Mouse (Mus musculus): ENCODE measurements around the gene Klf6. TPM values are rescaled to one million over a fixed set of nuclear protein-coding genes. Genes with fewer than 3 reads are reported as not detected.

Klf6 gene
- polyA plus RNA-seq (2015; fragmentation: Nextera tagmentation; extraction: Ambion mirVana) = 79.0 and 80.2 TPM in 2 replicates

DNA sequence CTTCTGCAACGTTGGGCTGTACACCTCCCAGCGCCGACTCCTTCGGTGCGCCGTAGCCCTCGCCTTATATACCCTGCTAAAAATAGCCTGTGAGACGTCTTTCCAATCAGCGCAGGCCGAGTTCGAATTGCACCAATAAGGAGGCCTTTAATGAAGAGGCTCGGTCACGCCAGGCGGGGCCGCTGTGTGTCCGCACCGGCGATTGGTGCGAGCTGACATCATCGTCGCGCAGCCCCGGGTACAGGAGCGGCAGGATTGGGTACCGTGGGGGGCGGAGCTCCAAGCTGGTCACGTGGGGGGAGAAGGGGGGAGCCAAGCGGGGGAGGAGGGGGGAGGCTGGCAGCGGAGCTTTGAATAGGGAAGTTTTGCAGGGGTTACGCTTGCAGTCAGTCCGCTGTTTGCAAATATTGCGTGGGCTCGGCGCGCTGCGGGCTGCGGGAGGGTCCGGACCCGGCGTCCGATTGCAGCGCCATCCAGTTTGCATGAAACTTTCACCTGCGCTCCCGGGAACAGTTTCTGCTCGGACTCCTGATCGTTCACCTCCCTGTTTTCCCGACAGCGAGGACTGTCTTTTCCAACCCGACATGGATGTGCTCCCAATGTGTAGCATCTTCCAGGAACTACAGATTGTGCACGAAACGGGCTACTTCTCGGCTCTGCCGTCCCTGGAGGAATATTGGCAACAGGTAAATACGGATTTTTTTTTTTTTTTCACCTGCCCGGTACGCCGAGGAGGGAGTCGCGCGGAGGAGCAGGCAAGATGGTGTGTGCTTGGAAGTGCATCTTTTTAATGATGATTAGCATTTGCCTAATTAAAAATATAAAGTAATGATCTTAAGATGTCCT lies at the start of gene Klf6:
Gene Klf6 (plus strand): TSS at position 326 of the 846 bp plus-strand sequence.
- Histone ChIP-seq H3K27me3 (no peaks in the 10 kb centered on the region), H3K4me2 (replicated peaks) (peak within 1 kb of the TSS; percentile 62), H3K9ac (replicated peaks) (peak within 1 kb of the TSS; percentile 76), H3K9me3 (no peaks in the 10 kb centered on the region), H3K4me3 (peak within 1 kb of the TSS; percentile 51), H3K27ac (replicated peaks) (peak within 1 kb of the TSS; percentile 99), H3K4me1 (peaks cover 29% of the 10 kb centered on the region), H3K36me3 (peaks cover 13% of the 10 kb centered on the region)
- under 1% methylated on average over 60 of the region's 60 CpGs for WGBS
- ATAC-seq (replicated peaks) = peak; percentile 99

DNA sequence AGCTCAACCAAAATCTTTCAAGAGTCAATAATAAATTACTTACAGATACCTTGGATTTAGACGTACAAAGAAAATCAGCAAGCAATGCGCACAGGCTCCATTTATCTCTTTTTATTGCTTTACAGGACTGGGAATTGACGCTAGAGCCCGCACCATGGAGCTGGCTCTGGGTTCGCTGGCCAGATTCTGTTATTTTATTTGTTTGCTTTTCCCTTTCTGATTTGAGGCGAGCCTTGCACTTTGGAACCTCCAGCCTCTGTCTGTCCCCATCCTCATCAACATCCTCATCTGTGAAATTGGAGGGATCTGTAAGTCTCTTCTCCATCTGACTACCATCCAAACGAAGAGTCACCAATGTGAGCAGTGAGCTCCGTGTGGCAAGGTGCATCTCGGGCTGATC lies 47.8 kb upstream of the Klf6 start:
- Histone ChIP-seq H3K27ac (replicated peaks) (no peak overlapping the region), H3K4me1 (no peaks in the 10 kb centered on the region), H3K4me2 (replicated peaks) (no peak overlapping the region), H3K27me3 (no peaks in the 10 kb centered on the region), H3K4me3 (no peak overlapping the region), H3K9ac (replicated peaks) (no peak overlapping the region), H3K9me3 (no peaks in the 10 kb centered on the region), H3K36me3 (no peaks in the 10 kb centered on the region)
- no peak for ATAC-seq (replicated peaks)
- WGBS = 94% methylated on average over 9 of the region's 9 CpGs

DNA sequence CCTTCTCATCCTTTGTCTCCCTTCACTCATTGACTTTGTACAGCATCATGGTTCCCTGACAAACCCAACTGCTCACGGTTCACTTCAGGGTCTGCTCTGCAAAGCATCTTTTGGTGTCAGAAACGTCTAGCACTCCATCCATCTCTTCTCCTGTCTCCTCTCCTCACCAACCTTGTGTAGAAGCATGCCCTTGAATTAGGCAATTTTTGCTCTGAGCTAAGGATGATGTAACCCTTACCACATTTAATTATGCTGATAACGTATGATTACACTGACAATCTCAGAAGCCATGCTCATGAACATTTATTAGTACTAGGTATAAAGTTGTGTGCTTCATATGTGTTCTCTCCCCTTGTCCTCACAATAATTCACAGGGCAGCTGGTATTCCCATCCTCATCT lies 44.0 kb upstream of the Klf6 start:
- Histone ChIP-seq H3K27me3 (no peaks in the 10 kb centered on the region), H3K36me3 (no peaks in the 10 kb centered on the region), H3K4me3 (no peak overlapping the region), H3K27ac (replicated peaks) (no peak overlapping the region), H3K9me3 (no peaks in the 10 kb centered on the region), H3K4me2 (replicated peaks) (no peak overlapping the region), H3K9ac (replicated peaks) (no peak overlapping the region), H3K4me1 (no peaks in the 10 kb centered on the region)
- WGBS = 84% methylated on average over 3 of the region's 3 CpGs
- no peak for ATAC-seq (replicated peaks)

DNA sequence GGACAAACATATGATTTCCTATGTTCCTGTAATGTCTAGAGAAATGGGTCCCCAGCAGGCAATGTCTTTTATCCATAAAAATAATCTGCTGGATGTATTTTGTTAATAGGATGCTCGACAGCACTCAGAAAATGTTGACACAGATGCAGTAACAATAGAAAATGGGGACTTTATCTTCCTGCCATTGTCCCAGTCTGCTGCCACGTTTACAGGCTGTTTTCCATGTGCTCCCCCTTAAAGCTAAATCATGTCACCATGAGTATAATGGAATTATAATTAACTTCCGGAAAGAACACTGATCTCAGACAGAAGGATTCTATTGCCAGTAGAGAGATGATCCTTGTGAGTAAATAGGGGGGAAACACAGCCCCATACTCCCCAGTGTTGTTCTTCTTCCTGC lies 42.1 kb upstream of the Klf6 start:
- no peak overlapping the region for H3K9ac ChIP-seq (replicated peaks)
- no peaks in the 10 kb centered on the region for H3K4me1 ChIP-seq
- no peak overlapping the region for H3K27ac ChIP-seq (replicated peaks)
- no peak overlapping the region for H3K4me2 ChIP-seq (replicated peaks)
- WGBS = 43% methylated on average over 3 of the region's 3 CpGs
- no peaks in the 10 kb centered on the region for H3K36me3 ChIP-seq
- ATAC-seq (replicated peaks) = no peak
- H3K27me3 ChIP-seq = no peaks in the 10 kb centered on the region
- H3K4me3 ChIP-seq = no peak overlapping the region
- H3K9me3 ChIP-seq = no peaks in the 10 kb centered on the region

DNA sequence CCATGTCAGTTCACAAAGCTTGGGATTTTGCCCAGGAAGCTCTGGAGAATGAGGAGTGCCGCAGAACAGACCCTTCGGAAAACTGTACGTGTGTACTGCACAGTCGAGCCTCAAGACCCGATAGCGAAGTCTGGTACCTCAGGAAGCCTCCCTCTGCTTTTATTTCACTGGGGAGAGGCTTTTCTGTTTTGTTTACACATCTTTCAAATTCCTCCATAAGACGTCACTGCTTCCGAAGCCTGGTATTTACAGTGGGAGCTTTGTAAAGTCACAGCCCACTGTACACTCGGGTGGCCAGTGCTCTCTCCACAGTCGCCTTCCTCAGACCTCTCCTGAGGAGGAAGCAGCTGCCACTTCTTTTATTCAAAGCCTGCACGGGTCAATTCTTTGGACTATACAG lies 38.7 kb upstream of the Klf6 start:
- WGBS = 65% methylated on average over 11 of the region's 11 CpGs
- Histone ChIP-seq H3K27ac (replicated peaks) (no peak overlapping the region), H3K4me1 (no peaks in the 10 kb centered on the region), H3K9ac (replicated peaks) (no peak overlapping the region), H3K36me3 (no peaks in the 10 kb centered on the region), H3K9me3 (no peaks in the 10 kb centered on the region), H3K4me2 (replicated peaks) (no peak overlapping the region), H3K4me3 (no peak overlapping the region), H3K27me3 (no peaks in the 10 kb centered on the region)
- no peak for ATAC-seq (replicated peaks)

DNA sequence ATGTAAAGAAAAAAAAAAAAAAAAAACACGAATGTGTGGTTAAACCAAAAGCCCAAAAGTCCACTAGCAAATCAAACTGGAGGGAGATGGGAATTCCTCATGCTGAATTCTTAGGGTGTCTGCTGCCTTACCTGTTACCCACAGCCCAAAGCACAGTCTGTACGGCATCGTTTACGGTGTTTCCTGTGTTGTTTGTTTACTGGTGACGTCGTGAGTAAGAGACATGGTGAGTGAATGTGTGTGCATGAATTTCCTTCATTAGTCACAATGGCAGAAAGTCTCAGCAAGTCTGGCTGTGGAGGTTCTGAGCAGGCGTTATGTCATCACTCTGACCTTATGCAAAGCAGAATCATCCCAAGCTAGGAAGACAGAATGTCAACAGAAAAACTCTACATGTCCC lies 38.1 kb upstream of the Klf6 start:
- Histone ChIP-seq H3K4me2 (replicated peaks) (no peak overlapping the region), H3K4me3 (no peak overlapping the region), H3K27me3 (no peaks in the 10 kb centered on the region), H3K27ac (replicated peaks) (no peak overlapping the region), H3K9me3 (no peaks in the 10 kb centered on the region), H3K9ac (replicated peaks) (no peak overlapping the region), H3K36me3 (no peaks in the 10 kb centered on the region), H3K4me1 (no peaks in the 10 kb centered on the region)
- WGBS = 81% methylated on average over 7 of the region's 7 CpGs
- ATAC-seq (replicated peaks) = no peak

DNA sequence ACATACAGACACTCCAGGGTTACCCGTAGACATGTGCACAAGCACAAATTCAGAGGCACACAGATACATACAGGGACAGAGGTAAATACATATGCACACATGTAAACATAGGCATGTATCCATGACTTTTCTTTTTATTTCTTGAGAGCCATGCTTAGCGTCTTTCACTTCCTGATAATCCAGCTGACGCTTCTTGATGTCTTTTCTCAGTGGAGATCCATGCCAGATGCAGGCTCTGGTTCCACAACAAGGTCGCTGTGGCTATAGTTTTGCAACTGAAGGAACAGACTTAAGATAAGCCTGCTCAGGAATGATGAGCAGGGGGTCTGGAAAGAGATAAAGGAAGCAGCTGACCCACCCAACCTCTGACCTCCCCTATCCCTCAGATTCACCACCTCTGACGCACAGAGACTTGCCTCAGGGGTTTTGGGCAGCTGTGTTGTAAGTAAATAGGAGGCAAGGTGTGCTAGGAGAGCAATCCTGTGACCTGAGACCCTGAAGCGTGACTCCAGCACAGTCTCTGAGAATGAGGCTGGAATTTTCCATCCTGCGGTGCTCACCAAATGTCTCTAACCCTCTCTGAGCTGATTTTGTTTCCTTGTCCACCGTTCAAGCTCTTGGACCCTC lies 37.0 kb upstream of the Klf6 start:
- Histone ChIP-seq H3K9ac (replicated peaks) (no peak overlapping the region), H3K9me3 (no peaks in the 10 kb centered on the region), H3K4me3 (no peak overlapping the region), H3K36me3 (no peaks in the 10 kb centered on the region), H3K27ac (replicated peaks) (no peak overlapping the region), H3K27me3 (no peaks in the 10 kb centered on the region), H3K4me2 (replicated peaks) (no peak overlapping the region), H3K4me1 (no peaks in the 10 kb centered on the region)
- WGBS = 75% methylated on average over 8 of the region's 8 CpGs
- no peak for ATAC-seq (replicated peaks)

DNA sequence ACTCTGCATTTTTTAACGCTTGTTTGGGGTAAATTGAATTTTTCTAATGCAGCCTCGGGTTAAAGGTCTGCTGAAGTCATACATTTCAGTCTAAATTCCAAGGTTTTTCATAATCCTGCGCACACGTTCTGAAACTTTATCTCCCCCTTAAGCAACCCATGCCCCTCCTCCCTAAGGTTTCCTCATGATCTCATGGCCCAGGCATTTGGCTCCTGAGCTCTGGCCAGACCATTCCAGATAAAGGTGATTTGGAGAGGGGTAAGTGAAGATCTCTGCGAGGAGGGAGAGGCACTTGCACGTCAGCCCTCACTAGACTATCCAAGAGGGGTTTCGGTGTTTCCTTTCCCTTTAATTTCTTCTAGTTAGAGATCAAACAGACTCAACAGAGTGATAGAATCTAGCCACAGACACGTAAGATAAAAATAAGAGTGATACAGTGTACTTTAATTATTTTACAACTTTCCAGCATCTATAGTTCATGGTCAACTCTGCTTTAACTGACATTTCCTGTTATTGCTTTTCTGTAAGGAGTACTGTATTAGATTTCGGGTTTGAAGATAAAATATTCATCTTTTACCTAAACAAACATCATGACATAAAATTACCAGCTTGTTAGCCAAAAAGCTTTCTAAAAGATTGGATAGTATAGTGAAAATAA lies 35.0 kb upstream of the Klf6 start:
- Histone ChIP-seq H3K4me1 (no peaks in the 10 kb centered on the region), H3K27me3 (no peaks in the 10 kb centered on the region), H3K4me3 (no peak overlapping the region), H3K9ac (replicated peaks) (no peak overlapping the region), H3K36me3 (no peaks in the 10 kb centered on the region), H3K4me2 (replicated peaks) (no peak overlapping the region), H3K9me3 (no peaks in the 10 kb centered on the region), H3K27ac (replicated peaks) (no peak overlapping the region)
- 68% methylated on average over 9 of the region's 9 CpGs for WGBS
- ATAC-seq (replicated peaks) = no peak

DNA sequence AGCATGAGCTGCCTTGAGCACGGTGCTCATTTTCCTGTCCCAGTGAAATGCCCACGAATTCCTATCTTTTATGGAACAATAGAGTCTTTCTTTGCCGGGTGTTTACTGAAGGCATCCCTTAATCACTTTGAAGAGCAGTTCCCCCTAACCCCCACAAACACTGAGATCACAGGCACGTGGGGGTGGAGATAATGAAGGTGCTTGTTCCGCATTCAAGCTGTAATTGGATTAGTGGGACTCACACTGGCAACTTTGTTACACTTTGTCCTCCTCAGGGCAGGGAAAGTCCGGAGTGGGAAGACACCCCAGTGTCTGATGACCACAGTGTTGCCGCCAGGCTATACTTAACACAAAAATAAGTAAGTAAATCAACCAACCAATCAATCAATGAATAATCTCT lies 29.3 kb upstream of the Klf6 start:
- no peak for ATAC-seq (replicated peaks)
- 5% methylated on average over 7 of the region's 7 CpGs for WGBS
- Histone ChIP-seq H3K9me3 (no peaks in the 10 kb centered on the region), H3K4me2 (replicated peaks) (no peak overlapping the region), H3K4me1 (no peaks in the 10 kb centered on the region), H3K9ac (replicated peaks) (no peak overlapping the region), H3K27me3 (no peaks in the 10 kb centered on the region), H3K27ac (replicated peaks) (no peak overlapping the region), H3K4me3 (no peak overlapping the region), H3K36me3 (no peaks in the 10 kb centered on the region)

DNA sequence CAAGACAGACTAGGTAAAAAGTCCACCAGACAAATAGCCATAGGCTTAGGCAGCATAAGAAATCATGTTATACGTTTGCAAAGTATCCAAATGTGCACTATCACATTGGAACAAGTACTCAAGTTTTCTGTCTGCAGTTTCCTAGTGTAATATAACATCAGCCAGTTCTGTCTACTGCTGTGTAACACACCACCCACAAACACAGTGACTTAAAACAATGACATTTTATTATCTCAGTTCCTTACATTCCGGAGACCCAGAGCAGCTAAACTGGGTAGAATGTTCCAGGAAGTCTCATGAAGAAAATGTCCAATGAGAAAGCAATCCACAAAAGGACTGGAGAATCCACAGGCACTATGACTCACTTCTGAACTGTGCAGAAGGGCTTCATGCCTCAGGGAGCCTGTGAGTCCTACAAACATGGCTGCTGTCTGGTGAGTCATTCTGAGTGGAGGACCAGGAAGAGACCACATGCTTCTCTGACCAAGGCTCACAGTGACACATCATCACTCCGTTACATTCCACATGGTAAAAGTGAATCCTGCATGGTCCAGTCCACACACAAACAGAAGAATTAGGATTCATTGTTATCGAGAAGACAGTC lies 24.0 kb upstream of the Klf6 start:
- Histone ChIP-seq H3K4me1 (no peaks in the 10 kb centered on the region), H3K4me2 (replicated peaks) (no peak overlapping the region), H3K9me3 (no peaks in the 10 kb centered on the region), H3K4me3 (no peak overlapping the region), H3K27ac (replicated peaks) (no peak overlapping the region), H3K36me3 (no peaks in the 10 kb centered on the region), H3K27me3 (no peaks in the 10 kb centered on the region), H3K9ac (replicated peaks) (no peak overlapping the region)
- no peak for ATAC-seq (replicated peaks)
- WGBS = 92% methylated on average over 4 of the region's 4 CpGs

DNA sequence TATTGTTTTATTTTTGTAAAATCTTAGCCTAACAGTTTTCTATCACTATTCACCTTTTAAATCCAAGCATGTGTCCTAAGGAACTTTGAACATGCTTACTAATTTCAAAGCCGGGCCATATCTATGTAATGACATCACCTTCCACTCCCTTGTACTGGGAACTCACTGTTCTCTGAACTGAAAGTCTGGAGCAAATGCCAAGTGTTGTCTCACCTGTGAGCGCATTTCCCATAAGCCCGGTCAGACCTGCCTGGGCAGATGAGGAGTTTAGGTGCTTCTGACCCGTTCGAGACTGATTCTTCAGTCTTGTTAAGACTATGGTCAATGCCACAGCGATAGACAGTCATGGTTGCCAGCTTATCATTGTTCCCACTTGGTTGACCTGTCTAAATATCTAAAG lies 19.9 kb upstream of the Klf6 start:
- Histone ChIP-seq H3K4me2 (replicated peaks) (no peak overlapping the region), H3K4me3 (no peak overlapping the region), H3K4me1 (no peaks in the 10 kb centered on the region), H3K9ac (replicated peaks) (no peak overlapping the region), H3K9me3 (no peaks in the 10 kb centered on the region), H3K27ac (replicated peaks) (no peak overlapping the region), H3K27me3 (no peaks in the 10 kb centered on the region), H3K36me3 (no peaks in the 10 kb centered on the region)
- no peak for ATAC-seq (replicated peaks)
- WGBS = 95% methylated on average over 6 of the region's 6 CpGs

DNA sequence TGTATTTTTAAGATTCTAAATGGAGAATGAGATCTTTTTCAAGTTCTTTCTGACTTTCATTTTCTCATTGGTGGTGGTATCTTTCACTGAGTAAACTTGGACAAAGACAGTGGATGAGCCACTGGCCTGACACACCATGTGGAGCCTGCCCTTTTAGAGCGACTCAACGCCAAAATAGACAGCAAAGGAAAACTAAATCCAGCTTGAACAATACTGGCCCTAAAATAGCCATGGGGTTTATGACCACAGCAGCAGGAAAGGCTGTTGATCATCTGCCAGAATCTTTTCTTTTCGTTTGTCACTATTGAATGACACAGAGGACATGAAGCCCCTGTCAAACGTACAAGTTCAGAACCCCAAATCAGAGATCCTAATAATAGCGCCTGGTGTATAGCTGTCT lies 18.4 kb upstream of the Klf6 start:
- Histone ChIP-seq H3K9me3 (no peaks in the 10 kb centered on the region), H3K36me3 (no peaks in the 10 kb centered on the region), H3K4me3 (no peak overlapping the region), H3K4me1 (no peaks in the 10 kb centered on the region), H3K27me3 (no peaks in the 10 kb centered on the region), H3K4me2 (replicated peaks) (no peak overlapping the region), H3K27ac (replicated peaks) (no peak overlapping the region), H3K9ac (replicated peaks) (no peak overlapping the region)
- 72% methylated on average over 5 of the region's 5 CpGs for WGBS
- ATAC-seq (replicated peaks) = no peak
